Mouse (Mus musculus) large intestine, adult 2 months (tissue): ENCODE measurements around the gene Ccdc28b. TPM values are rescaled to one million over a fixed set of nuclear protein-coding genes. Genes with fewer than 3 reads are reported as not detected.

Experiments used
- polyA plus RNA-seq: library from polyadenylated mRNA; depleted of rRNA; stranded (reverse); fragments of >200 nt; gene quantifications from 2 replicates; pipeline ENCODE4 v1.2.3, GENCODE M21; 2012; rRNA removed

The Ccdc28b gene
- polyA plus RNA-seq, 1 experiment = 9.4 TPM

Other genes with a start within 250 kb of the Ccdc28b start
- gene Zbtb8a, start 245.8 kb downstream of the Ccdc28b start, polyA plus RNA-seq = 10.6 and 11.3 TPM in 2 replicates
- gene Zbtb8b, start 183.1 kb downstream of the Ccdc28b start, polyA plus RNA-seq = 0.02 TPM in 1 of 2 replicates, not detected in the other
- 22.8 and 26.3 TPM in 2 replicates for gene Bsdc1, start 162.4 kb downstream of the Ccdc28b start, polyA plus RNA-seq
- gene Tssk3, start 132.9 kb downstream of the Ccdc28b start, polyA plus RNA-seq = not detected in 2 replicates
- gene Fam229a, start 132.8 kb downstream of the Ccdc28b start, polyA plus RNA-seq = 0.17 TPM in 1 of 2 replicates, not detected in the other
- 29.3 and 50.1 TPM in 2 replicates for gene Marcksl1, start 110.4 kb downstream of the Ccdc28b start, polyA plus RNA-seq
- gene Hdac1, start 81.2 kb downstream of the Ccdc28b start, polyA plus RNA-seq = 56.6 and 67.3 TPM in 2 replicates
- 20.6 TPM in 2 replicates for gene Lck, start 50.3 kb downstream of the Ccdc28b start, polyA plus RNA-seq
- gene Fam167b, start 45.4 kb downstream of the Ccdc28b start, polyA plus RNA-seq = 0.57 and 0.71 TPM in 2 replicates
- 325 and 337 TPM in 2 replicates for gene Eif3i, start 23.3 kb downstream of the Ccdc28b start, polyA plus RNA-seq
- 113 and 137 TPM in 2 replicates for gene Tmem234, start 23.3 kb downstream of the Ccdc28b start, polyA plus RNA-seq
- gene Dcdc2b, start 9.7 kb downstream of the Ccdc28b start, polyA plus RNA-seq = 0.99 and 1.1 TPM in 2 replicates
- gene Iqcc, start 4.8 kb downstream of the Ccdc28b start, polyA plus RNA-seq = 19.2 and 21.1 TPM in 2 replicates
- 20.3 and 21.6 TPM in 2 replicates for gene Txlna, start 17.1 kb upstream of the Ccdc28b start, polyA plus RNA-seq
- gene Kpna6, start 48.8 kb upstream of the Ccdc28b start, polyA plus RNA-seq = 15.1 and 19.7 TPM in 2 replicates
- 21.5 and 23.2 TPM in 2 replicates for gene Tmem39b, start 72.9 kb upstream of the Ccdc28b start, polyA plus RNA-seq
- 13.9 and 16.1 TPM in 2 replicates for gene Khdrbs1, start 118.4 kb upstream of the Ccdc28b start, polyA plus RNA-seq
- 37.8 and 39.6 TPM in 2 replicates for gene Ptp4a2, start 187.3 kb upstream of the Ccdc28b start, polyA plus RNA-seq